Mouse (Mus musculus): Measurements from ENCODE around the gene Ino80b. TPM values are rescaled to one million over a fixed set of nuclear protein-coding genes. Genes with fewer than 3 reads are reported as not detected.
"Not testable (repeated sequence)": the region's sequence is repeated elsewhere in the genome, so short reads cannot be mapped to it uniquely, and the experiment has no call there.

Ino80b gene
- polyA plus RNA-seq, 1 experiment from 2014 or later, result 13.5 TPM

- Histone ChIP-seq H3K36me3 (ENCODE audit: control insufficient read depth, insufficient read depth, low read length) (no peaks in the 10 kb centered on the region), H3K4me2 (ENCODE audit: low read length) (peak overlapping the region; percentile 59), H3K4me3 (ENCODE audit: low read length) (peak overlapping the region; percentile 32), H3K9ac (ENCODE audit: low read depth, low read length) (peak overlapping the region; percentile 50), H3K27ac (ENCODE audit: low read depth, low read length) (no peak overlapping the region), H3K27me3 (replicated peaks; ENCODE audit: control insufficient read depth, insufficient read depth, low read length) (peaks cover 30% of the 10 kb centered on the region), H3K4me1 (ENCODE audit: control insufficient read depth, insufficient read depth, low read depth, low read length) (peaks cover 23% of the 10 kb centered on the region), H3K9me3 (ENCODE audit: control insufficient read depth, low read length) (no peaks in the 10 kb centered on the region)
- ATAC-seq, result no peak
- WGBS, result 2% methylated on average over 49 of the region's 49 CpGs
Observed at GRCm38 (mm10) chr6:83161921-83162641, 36.9 kb upstream of the Ino80b start.

GRCm38 (mm10) chr6:83161442-83161841 is 36.2 kb upstream of the Ino80b start:
- Histone ChIP-seq H3K27ac (ENCODE audit: low read depth, low read length) (no peak overlapping the region), H3K27me3 (replicated peaks; ENCODE audit: control insufficient read depth, insufficient read depth, low read length) (peaks cover 30% of the 10 kb centered on the region), H3K9ac (ENCODE audit: low read depth, low read length) (no peak overlapping the region; the same call in 1 of the 2 replicates), H3K4me1 (ENCODE audit: control insufficient read depth, insufficient read depth, low read depth, low read length) (peaks cover 23% of the 10 kb centered on the region), H3K36me3 (ENCODE audit: control insufficient read depth, insufficient read depth, low read length) (no peaks in the 10 kb centered on the region), H3K4me3 (ENCODE audit: low read length) (peak overlapping the region; percentile 32; the same call in 1 of the 2 replicates), H3K9me3 (ENCODE audit: control insufficient read depth, low read length) (no peaks in the 10 kb centered on the region), H3K4me2 (ENCODE audit: low read length) (peak overlapping the region; percentile 59)
- 9% methylated on average over 19 of the region's 19 CpGs for WGBS
- ATAC-seq, result no peak

GRCm38 (mm10) chr6:83159456-83159855 is 34.2 kb upstream of the Ino80b start:
- H3K36me3 ChIP-seq (ENCODE audit: control insufficient read depth, insufficient read depth, low read length); H3K27ac ChIP-seq (ENCODE audit: low read depth, low read length); ATAC-seq; H3K9me3 ChIP-seq (ENCODE audit: control insufficient read depth, low read length); H3K4me2 ChIP-seq (ENCODE audit: low read length); H3K9ac ChIP-seq (ENCODE audit: low read depth, low read length); H3K4me3 ChIP-seq (ENCODE audit: low read length): not testable (repeated sequence)
- Histone ChIP-seq H3K4me1 (ENCODE audit: control insufficient read depth, insufficient read depth, low read depth, low read length) (peaks cover 25% of the 10 kb centered on the region), H3K27me3 (replicated peaks; ENCODE audit: control insufficient read depth, insufficient read depth, low read length) (peaks cover 30% of the 10 kb centered on the region)
- 33% methylated on average over 3 of the region's 3 CpGs for WGBS

- peaks cover 10% of the 10 kb centered on the region for H3K4me1 ChIP-seq (ENCODE audit: control insufficient read depth, insufficient read depth, low read depth, low read length)
- H3K27ac ChIP-seq (ENCODE audit: low read depth, low read length), result peak within 1 kb of the TSS; percentile 5; the same call in 1 of the 2 replicates
- peak within 1 kb of the TSS; percentile 74 for H3K9ac ChIP-seq (ENCODE audit: low read depth, low read length)
- peak within 1 kb of the TSS; percentile 89 for H3K4me2 ChIP-seq (ENCODE audit: low read length)
- no peaks in the 10 kb centered on the region for H3K9me3 ChIP-seq (ENCODE audit: control insufficient read depth, low read length)
- peak; percentile 91 for ATAC-seq
- H3K27me3 ChIP-seq (replicated peaks; ENCODE audit: control insufficient read depth, insufficient read depth, low read length), result peaks cover 14% of the 10 kb centered on the region
- peaks cover 6% of the 10 kb centered on the region for H3K36me3 ChIP-seq (ENCODE audit: control insufficient read depth, insufficient read depth, low read length)
- H3K4me3 ChIP-seq (ENCODE audit: low read length), result peak within 1 kb of the TSS; percentile 67
- under 1% methylated on average over 31 of the region's 32 CpGs for WGBS
Observed at GRCm38 (mm10) chr6:83156259-83156684, 31.0 kb upstream of the Ino80b start, which contains the start of the genes Wdr54 and 1700003E16Rik. Wdr54 (minus strand) TSS chr6:83156397. 1700003E16Rik (plus strand) TSS chr6:83156404.

GRCm38 (mm10) chr6:83155552-83156238 is 30.5 kb upstream of the Ino80b start:
- H3K27me3 ChIP-seq (replicated peaks; ENCODE audit: control insufficient read depth, insufficient read depth, low read length), result peaks cover 8% of the 10 kb centered on the region
- H3K9me3 ChIP-seq (ENCODE audit: control insufficient read depth, low read length), result no peaks in the 10 kb centered on the region
- peaks cover 6% of the 10 kb centered on the region for H3K36me3 ChIP-seq (ENCODE audit: control insufficient read depth, insufficient read depth, low read length)
- peak overlapping the region; percentile 74 for H3K9ac ChIP-seq (ENCODE audit: low read depth, low read length)
- H3K4me2 ChIP-seq (ENCODE audit: low read length), result peak overlapping the region; percentile 89
- WGBS, result 8% methylated on average over 23 of the region's 23 CpGs
- peak overlapping the region; percentile 67 for H3K4me3 ChIP-seq (ENCODE audit: low read length)
- no peak overlapping the region for H3K27ac ChIP-seq (ENCODE audit: low read depth, low read length)
- peak; percentile 52 for ATAC-seq
- peaks cover 9% of the 10 kb centered on the region for H3K4me1 ChIP-seq (ENCODE audit: control insufficient read depth, insufficient read depth, low read depth, low read length)

- Histone ChIP-seq H3K4me2 (ENCODE audit: low read length) (no peak overlapping the region), H3K4me3 (ENCODE audit: low read length) (no peak overlapping the region), H3K27me3 (replicated peaks; ENCODE audit: control insufficient read depth, insufficient read depth, low read length) (no peaks in the 10 kb centered on the region), H3K36me3 (ENCODE audit: control insufficient read depth, insufficient read depth, low read length) (peaks cover 9% of the 10 kb centered on the region), H3K9ac (ENCODE audit: low read depth, low read length) (no peak overlapping the region), H3K9me3 (ENCODE audit: control insufficient read depth, low read length) (no peaks in the 10 kb centered on the region), H3K4me1 (ENCODE audit: control insufficient read depth, insufficient read depth, low read depth, low read length) (peaks cover 9% of the 10 kb centered on the region), H3K27ac (ENCODE audit: low read depth, low read length) (no peak overlapping the region)
- WGBS, result 80% methylated on average over 5 of the region's 5 CpGs
- ATAC-seq, result no peak
Observed at GRCm38 (mm10) chr6:83153485-83153884, 28.3 kb upstream of the Ino80b start.

GRCm38 (mm10) chr6:83153038-83153437 is 27.8 kb upstream of the Ino80b start:
- no peak for ATAC-seq
- peaks cover 9% of the 10 kb centered on the region for H3K4me1 ChIP-seq (ENCODE audit: control insufficient read depth, insufficient read depth, low read depth, low read length)
- no peak overlapping the region for H3K27ac ChIP-seq (ENCODE audit: low read depth, low read length)
- H3K4me3 ChIP-seq (ENCODE audit: low read length), result no peak overlapping the region
- H3K36me3 ChIP-seq (ENCODE audit: control insufficient read depth, insufficient read depth, low read length), result peaks cover 9% of the 10 kb centered on the region
- WGBS, result 85% methylated on average over 12 of the region's 12 CpGs
- H3K9me3 ChIP-seq (ENCODE audit: control insufficient read depth, low read length), result no peaks in the 10 kb centered on the region
- H3K27me3 ChIP-seq (replicated peaks; ENCODE audit: control insufficient read depth, insufficient read depth, low read length), result no peaks in the 10 kb centered on the region
- no peak overlapping the region for H3K4me2 ChIP-seq (ENCODE audit: low read length)
- H3K9ac ChIP-seq (ENCODE audit: low read depth, low read length), result no peak overlapping the region

- Histone ChIP-seq H3K4me3 (ENCODE audit: low read length) (no peak overlapping the region), H3K36me3 (ENCODE audit: control insufficient read depth, insufficient read depth, low read length) (peaks cover 9% of the 10 kb centered on the region), H3K4me1 (ENCODE audit: control insufficient read depth, insufficient read depth, low read depth, low read length) (peaks cover 9% of the 10 kb centered on the region), H3K4me2 (ENCODE audit: low read length) (no peak overlapping the region), H3K27me3 (replicated peaks; ENCODE audit: control insufficient read depth, insufficient read depth, low read length) (no peaks in the 10 kb centered on the region), H3K27ac (ENCODE audit: low read depth, low read length) (no peak overlapping the region), H3K9me3 (ENCODE audit: control insufficient read depth, low read length) (no peaks in the 10 kb centered on the region), H3K9ac (ENCODE audit: low read depth, low read length) (no peak overlapping the region; the same call in 1 of the 2 replicates)
- ATAC-seq, result no peak
- 26% methylated on average over 8 of the region's 8 CpGs for WGBS
Observed at GRCm38 (mm10) chr6:83151721-83152120, 26.5 kb upstream of the Ino80b start.

GRCm38 (mm10) chr6:83147280-83147679 is 22.0 kb upstream of the Ino80b start:
- Histone ChIP-seq H3K4me3 (ENCODE audit: low read length) (no peak overlapping the region), H3K4me2 (ENCODE audit: low read length) (no peak overlapping the region), H3K36me3 (ENCODE audit: control insufficient read depth, insufficient read depth, low read length) (peaks cover 2% of the 10 kb centered on the region; the same call in 1 of the 2 replicates), H3K27ac (ENCODE audit: low read depth, low read length) (no peak overlapping the region), H3K4me1 (ENCODE audit: control insufficient read depth, insufficient read depth, low read depth, low read length) (peaks cover 3% of the 10 kb centered on the region), H3K9ac (ENCODE audit: low read depth, low read length) (no peak overlapping the region), H3K9me3 (ENCODE audit: control insufficient read depth, low read length) (no peaks in the 10 kb centered on the region), H3K27me3 (replicated peaks; ENCODE audit: control insufficient read depth, insufficient read depth, low read length) (no peaks in the 10 kb centered on the region)
- no peak for ATAC-seq
- 55% methylated on average over 7 of the region's 7 CpGs for WGBS

Measured in hindbrain, embryonic 16.5 days (tissue).